Mouse (Mus musculus) spleen, adult 12 weeks (tissue): Measurements from ENCODE around the gene Psmd8.
"Not testable (repeated sequence)": the region's sequence is repeated elsewhere in the genome, so short reads cannot be mapped to it uniquely, and the experiment has no call there.

ENCODE experiments used
- DNase-seq: peaks from one replicate; pipeline ENCODE4 v3.0.0; 2022; ENCODE audit warnings: low spot score

Psmd8 gene

DNA sequence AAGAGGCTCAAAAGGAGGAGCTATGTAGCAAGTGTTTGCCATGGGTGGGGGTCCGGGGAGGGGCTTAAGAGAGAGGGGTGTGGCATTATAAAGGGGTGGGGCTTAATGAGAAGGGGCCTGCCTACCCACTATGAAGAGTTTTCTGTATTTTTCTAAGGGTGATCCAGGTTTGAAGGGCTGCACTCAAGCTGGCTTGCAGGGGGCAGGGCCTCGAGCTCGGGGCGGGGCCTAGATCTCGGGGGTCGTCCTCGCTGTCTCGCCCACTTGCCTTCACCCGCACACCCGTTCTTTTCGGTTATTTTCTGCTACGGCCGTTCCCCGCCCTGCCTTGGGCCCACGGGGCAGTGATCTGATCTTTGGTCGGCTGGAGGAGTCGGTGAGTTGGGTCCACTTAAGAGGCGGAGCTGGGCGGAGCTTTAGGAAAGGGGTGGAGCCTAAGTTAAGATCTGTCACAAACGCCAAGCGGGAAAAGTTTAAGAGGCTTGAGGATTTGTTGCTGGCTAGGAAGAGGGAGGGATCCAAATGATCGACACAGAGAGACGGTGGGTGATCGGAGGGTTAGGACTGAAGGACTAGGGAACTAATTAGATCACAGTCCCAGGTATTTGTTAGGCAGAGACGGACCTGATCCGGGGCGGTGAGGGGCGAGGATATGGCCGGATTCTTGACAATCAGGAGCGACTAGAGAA is 10.3 kb downstream of the Psmd8 start, which contains the start of the genes Ggn and Spred3:
Gene Ggn (plus strand): TSS at position 145 of the 689 bp plus-strand sequence.
Gene Spred3 (minus strand): TSS at position 346 of the 689 bp plus-strand sequence.
- DNase-seq: peak; percentile 38

DNA sequence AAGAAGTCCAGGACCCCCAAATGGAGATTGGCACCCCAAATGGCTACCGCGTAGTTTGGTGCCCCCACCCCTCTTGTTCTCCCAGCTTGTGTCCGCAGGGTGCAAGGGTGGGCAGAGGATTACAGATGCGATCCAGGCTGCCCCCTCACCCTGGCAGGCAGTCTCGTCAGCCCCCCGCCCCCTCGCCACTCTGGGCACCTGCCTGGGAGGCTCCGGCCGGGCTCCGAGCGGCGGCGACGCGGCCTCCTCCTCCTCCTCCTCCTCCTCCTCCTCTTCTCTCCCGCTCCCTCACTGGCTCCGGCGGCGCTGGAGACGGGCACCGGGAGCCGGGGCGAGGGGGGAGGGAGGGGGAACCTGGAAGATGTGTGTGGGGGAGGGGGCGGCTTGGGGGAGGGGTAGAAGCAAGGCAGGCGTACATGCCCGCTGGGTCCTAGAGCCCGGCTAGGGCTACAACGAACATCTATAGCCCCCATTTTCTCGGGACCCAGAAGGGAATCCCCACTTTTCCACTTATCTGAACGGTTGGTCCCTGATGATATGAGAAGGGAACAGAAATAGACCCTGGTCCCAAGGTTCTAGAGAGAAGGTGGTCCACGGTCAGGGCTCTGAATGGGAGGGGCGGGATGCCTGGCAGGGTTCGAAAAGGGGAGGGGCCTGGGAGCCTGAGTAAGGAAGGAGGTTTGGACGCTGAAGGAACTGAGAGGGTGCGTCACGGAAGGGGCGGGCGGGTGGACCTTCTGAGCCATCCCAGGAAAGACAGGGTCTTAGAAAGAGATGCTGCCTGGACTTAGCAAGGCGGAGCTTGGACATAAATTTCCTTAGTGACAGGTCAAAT is 11.1 kb downstream of the Psmd8 start:
- DNase-seq: no peak

DNA sequence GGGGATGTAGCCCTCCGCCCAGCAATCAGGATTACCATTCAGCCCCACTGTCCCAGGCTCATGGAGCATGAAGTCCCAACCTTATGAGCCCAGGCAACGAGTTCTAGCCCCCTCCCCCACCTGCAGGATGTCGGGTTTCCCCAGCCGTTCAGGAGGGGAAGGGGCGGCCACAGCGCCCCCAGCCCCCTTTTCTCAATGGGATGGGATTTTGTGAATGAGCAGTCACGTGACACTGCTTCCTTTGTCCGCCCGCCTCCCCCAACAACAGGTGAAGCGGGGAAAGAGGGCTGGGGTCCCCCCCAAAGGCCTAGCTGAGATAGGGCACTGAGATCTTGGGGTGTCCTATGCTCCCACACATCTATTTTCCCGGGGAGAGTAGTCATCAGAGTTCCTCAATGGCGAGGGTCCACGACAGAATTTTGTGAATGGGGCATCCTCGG is 11.7 kb downstream of the Psmd8 start:
- DNase-seq: no peak

DNA sequence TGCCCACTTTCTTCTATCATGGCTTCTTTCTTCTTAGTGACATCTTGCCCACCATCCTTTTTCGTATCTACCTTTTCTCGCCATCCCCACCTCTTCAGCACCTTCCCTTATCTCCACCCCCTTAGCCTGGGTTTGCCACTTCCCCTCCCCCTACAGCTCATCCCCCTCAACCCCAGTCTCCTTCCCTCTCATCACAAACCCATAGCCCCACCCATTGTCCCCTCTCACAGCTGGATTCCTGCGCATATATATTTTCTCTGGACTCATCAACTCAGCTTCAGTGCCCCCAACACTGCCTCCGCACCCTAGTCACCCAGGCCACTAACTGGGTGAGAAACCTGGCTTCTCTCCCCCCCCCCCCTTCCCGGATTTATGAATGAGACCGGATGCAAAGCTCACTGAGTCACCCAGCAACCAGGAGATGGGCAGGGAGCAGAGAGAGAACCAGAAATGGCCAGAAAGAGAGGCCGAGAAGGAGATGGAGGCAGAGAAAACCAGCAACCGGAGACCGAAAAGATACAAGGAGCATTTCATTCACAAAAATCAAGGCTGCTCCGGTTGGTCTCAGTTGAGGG is 12.3 kb downstream of the Psmd8 start:
- no peak for DNase-seq

DNA sequence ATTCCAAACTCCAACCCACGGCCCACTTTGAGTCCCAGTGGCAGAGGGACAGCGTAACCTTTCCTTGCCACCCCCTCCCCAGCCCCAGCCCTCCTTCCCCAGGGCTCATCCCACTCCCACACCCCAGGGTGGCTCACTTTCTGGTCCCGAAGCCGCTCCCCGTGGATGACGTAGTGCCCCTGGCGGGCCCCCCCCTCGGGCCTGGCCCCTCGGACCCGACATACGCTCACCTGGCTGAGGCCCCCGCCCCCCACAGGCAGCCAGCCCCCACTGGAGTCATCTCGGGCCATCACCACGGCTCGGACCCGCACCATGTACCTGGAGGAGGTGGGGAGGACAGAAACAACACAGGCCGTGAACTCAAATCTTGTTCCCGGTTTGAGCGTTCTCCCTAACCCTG is 12.8 kb downstream of the Psmd8 start:
- DNase-seq: no peak

DNA sequence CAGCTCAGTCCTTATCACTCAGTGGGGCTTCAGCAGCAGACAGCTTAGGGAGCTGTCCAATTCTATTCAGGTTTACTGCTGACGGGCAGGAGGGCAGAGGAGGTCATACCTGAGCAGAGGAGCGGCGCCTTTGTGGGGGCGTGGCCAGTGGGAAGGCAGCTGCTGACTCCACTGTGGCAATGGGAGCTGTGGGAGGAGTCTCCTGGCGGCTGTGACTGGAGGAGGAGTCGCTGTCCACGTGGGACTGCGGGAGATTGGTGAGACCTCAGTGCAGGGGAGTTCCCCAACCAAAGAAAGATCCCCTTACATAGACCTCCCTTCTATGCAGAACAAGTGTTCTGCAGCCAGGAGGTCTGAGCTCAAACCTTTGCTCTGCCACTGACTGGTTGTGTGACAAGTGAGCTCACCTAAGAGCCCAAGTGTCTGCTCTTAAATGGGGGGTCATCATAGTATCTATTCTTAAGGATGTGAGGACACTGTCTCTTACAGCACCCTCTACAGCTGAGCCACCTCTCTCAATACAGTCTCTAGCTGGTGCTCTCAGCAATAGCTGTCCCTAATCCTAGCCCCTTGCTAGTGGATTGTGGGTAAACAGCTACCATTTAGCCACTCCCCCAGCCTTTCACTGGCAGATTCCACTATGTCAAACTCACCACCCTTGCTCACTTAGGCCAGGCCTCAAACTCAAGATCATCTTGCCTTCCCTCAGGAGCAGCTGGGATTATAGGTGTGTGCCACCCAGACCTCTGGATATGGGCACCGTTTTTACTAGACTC is 17.6 kb downstream of the Psmd8 start:
- no peak for DNase-seq

DNA sequence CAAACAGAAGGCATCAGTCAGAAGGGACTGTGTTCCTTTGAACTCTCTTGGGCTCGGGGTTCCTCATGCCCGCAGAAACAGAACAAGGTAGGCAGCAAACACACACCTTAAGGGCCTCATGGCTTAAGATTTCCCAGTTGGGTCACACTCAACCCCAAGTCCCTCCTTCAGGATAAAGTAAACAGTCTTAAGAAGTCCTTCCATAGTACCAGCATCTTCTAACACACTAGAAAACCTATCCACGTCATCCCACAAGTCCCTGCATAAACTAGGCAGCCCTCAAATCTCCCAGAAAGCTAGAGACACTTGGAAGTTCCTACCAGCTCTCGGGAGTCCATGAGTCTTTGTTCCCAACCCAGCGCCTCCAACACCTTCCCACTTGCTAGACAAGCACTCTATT is 18.2 kb downstream of the Psmd8 start:
- DNase-seq: no peak

DNA sequence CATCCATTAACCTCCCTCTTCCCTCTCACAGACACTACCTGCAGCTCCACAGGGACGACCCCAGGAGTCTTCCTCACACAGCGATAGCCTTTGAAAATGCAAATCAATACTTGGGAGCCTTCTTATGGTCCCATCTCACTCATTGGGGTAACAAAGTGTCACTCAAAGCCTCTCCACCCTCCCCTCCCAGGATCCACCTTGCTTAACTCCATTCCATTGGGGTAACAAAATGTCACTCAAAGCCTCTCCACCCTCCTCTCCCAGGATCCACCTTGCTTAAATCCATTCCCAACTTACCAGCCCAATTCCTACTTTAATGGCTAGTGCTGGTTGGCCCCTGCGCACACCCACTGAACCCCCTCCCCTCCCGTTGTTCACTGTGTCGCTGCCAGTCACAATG is 22.2 kb downstream of the Psmd8 start:
- DNase-seq: no peak

DNA sequence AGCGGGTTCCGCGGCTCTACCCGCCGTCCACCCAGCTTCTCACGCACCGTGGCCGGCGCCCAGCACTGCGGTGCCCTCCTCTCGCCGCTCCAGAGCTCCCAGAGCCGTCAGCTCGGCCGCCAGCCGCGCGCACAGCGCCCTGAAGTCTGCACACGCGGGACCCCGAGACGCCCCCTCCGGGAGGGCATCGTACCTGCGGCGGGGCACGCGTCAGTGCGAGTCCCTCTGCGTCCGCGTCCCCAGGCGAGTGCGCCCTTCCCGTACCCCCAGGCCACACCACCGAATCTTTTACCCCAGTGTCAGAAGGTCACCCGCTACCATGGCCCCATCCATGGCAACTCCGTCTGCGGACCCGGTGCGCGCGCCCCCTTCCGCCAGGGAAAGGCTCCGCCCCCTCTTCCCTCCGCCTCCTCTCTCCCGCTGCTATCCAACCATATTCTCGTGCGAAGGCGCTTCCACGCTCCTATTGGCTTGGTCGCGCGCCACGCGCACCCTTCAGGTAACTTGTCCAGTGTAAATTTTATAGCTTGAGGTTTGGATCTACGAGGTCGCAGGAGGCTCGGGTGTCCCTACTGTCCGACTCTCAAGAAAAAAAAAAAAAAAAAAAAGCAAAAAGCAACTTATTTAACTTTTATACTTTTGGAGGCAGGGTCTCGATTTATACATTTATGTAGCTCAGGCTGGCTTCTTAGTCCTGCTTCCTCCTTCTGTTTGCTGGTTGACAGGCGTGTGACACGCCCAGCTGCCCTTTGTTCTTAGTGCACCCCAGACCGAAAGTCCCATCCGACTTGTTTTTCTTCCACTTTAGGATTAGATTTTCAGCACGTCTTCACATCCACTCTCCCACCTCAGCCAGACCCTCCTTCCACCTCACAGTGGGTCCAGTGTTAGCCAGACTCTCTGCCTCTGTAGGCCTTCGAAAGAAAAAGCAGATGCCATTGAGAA is 24.4 kb downstream of the Psmd8 start, which contains the start of gene Fam98c:
Gene Fam98c (minus strand): TSS at position 397 of the 945 bp plus-strand sequence.
- DNase-seq: peak; percentile 53

DNA sequence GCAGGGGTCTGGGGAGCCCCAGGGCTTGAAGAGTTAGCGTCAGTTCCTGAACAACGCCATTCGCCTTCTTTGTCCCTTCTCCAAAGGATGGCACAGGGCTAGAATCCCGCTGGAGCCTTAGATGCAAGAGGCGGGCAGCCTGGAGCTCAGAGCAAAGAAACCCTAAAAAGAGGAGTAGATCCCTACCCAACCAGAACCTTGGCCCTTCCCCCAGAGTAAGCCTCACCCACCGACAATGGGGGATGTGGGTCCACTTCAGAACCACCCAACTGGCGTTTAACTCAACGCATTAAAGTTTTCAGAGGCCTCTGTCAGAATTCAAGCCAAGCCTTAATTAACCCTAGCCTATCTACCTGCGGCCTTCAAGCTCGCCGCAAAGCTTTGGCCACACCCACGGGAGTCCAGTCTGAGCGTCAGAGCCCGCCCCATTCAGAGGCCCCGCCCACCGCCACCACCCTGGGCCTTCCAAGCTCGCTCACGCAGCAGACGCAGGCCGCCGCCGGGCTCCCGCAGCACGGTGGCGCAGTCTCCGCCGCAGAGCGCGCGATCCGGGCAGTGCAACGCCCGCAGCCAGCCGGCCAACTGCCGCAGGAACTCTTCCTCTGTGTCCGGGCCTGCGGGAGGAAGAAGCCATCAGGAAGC is 25.2 kb downstream of the Psmd8 start:
- peak; percentile 71 for DNase-seq

DNA sequence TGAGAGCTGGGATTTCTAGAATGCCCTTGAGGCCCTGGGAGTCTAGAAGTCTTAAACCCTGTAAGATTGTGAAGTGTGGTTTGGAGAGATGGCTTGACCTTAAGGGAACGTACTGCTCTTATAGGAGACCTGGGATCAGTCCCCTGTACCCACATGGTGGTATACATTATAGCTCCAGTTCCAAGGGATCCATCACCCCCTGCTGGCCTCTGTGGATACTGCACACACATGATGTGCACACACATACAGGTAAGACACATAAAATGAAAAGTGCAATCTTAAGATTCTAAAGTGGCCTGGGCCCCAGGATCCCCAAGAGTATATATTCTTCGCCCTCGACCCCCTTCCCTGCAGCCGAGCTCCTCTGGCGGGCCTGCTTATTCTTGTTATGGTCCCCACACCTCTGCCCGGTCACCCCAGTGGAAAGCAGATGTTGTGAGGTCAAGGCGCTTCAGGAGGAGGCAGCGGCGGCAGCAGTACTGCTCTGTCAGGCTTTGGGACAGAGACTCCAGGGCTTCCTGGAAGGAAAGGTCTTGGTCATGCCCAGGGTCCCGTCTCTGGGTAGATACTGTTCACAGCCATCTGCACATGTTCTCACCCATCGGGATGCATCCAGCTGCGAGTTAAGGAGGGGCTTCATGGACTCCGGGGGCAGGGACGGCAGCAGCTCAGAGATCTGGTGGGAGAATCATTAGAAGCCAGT is 26.3 kb downstream of the Psmd8 start:
- DNase-seq: no peak

DNA sequence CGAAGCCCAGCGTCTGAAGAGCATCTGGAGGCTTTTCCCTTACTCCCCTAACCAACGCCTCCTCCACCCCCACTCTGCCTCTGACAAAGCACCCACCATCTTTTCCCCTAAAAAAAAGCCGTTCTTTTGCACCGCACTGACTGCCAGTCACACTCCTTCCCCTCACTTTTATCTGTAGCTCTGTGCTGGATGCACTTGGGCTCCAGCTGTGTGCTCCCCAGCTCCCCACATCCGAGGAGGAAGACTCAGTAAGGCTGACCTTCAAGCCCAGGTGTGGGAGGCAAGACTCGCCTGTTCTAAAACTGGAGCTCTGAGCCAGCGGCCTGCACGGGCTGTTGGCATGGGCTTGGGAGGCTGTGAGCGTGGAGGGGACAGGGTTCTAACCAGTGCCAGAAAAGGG is 29.0 kb downstream of the Psmd8 start:
- no peak for DNase-seq

DNA sequence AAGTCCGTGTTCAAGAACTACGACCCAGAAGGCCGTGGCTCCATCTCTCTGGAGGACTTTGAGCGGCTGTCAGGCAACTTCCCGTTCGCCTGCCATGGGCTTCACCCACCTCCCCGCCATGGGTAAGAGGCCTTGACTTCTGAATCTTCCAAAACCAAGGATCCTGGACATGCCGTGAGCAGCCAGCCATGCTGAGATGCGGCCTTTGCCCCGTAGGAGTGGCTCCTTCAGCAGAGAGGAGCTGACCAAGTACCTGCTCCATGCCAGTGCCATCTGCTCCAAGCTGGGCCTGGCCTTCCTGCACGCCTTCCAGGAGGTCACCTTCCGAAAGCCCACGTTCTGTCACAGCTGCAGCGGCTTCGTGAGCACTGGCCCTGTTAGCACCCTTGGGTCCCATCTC is 31.7 kb downstream of the Psmd8 start:
- no peak for DNase-seq

DNA sequence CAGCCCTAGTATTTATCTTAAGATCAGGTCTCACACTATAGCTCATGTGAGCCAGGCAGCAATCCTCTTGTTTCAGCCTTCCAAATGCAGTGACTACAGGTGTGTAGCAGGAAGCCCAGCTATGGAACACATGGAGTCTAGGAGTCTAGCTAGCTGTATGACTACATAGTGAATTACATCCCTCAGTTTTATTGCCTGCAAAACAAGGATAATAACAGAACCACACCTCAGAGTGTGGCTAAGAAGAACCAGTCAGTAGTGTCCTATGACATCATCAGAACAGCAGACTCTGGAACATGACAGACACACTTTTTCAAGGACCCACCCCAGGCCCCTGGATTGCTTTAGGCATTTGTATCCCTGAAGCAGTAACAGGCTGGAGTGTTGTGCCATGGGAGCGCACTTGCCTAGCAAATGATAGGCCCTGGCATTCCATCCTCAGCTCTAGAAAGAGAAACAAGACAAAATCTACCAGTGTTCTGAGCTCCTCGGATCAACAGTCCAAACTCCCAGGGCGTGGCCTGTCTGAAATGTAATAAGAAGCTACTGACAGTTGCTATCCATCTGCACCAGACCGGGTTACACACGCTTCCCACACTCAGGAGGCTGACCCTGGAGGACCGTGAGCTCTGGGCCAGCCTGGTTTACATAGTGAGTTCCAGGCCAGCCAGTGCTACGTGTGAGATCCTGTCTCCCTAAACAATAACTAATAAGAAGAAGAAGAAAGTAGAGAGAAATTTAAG is 33.7 kb downstream of the Psmd8 start:
- DNase-seq: no peak

DNA sequence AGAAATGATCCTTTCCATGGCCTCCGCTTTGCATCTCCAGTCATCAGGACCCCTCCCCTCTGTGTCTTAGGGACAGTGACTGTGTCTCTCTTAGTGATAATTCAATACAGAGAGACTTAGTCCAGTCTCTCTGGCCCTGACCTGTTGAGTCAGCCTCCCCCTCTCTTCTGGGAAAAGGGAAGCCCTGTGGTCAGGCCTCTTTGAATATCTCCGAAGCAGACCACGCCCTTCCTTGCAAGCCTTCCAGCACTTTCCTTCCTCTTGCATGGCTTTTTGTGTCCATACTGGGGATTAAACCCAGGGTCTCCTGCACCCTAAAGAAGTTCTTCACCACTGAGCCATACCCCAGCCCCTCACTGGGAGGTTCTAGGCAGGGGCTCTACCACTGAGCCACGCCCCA is 36.5 kb downstream of the Psmd8 start:
- no peak for DNase-seq

DNA sequence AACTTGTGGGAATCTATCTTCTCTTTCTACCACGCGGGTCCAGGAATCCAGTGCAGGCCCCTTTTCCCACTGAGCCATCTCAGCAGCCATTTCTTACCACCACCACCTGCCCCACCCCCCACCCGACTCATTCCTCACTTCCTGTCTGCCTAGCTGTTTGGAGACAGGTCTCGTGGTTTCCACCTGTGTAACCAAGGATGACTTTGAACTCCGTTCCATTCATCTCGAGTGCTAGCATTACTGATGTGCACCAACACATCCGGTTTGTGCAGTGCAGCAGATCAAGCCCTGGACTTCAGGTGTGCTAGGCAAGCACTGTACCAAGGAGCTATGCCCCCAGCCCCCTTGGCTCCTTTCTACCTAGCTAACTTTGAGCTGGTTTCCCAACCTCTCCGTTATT is 39.1 kb downstream of the Psmd8 start:
- no peak for DNase-seq

DNA sequence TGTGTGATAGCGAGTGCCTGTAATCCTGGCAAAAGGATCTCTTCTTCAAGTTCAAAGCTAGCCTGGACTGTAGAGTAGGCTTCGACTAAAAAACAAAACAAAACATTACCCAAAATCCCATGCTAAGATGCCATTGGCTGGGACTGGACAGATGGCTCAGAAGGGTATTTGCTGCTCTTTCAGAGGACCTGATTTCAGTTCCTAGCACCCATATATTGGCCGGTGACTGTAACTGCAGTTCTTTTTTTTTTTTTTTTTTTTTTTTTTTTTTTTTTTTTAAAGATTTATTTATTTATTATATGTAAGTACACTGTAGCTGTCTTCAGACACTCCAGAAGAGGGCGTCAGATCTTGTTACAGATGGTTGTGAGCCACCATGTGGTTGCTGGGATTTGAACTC is 41.3 kb downstream of the Psmd8 start:
- not testable (repeated sequence) for DNase-seq

DNA sequence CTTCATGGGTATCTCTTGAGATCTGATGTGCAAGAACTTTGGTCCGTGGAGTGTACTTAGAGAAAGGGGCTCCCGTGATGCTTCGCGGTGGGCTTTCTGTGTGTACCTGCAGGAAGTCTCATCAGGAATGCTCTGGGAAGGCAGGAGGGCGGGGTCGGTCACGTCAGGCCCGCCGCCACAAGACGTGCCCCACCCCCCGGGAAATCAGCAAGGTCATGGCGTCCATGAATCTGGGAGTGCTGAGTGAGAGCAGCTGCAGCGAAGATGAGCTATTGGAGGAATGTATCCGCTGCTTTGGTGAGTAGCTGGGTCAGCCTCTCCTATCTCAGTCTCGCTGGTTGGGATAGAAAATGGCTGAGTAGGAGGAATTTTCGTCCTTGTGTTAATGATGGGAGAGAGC is 43.1 kb downstream of the Psmd8 start:
- DNase-seq: no peak
